Mouse (Mus musculus): ENCODE results near the gene Tanc1. TPM values are rescaled to one million over a fixed set of nuclear protein-coding genes. Genes with fewer than 3 reads are reported as not detected.

Gene Tanc1
- polyA plus RNA-seq, 1 experiment from 2014 or later, result 2.4 TPM

DNA sequence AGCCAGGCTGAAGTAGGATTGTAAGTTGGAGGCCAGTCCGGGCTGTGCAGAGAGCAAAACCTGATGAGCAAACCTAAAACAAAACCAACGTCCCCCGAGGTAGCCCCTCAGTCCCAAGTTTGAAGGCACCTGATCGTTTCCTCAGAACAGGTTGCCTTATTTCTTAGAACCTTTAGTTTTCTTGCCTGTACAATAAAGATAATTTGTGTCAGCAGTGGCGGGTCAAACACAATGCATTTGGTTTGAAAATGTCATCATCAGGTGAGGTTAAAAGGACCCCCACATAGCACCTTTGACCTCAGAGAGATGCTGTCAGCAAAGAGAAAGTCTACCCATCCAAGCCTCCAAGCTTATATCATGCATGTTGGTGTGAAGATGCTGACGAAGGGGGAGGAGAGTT, 98.9 kb downstream of the Tanc1 start:
- 60% methylated on average over 6 of the region's 6 CpGs for WGBS (ENCODE audit: insufficient replicate concordance)
- Histone ChIP-seq H3K4me3 (replicated peaks) (no peak overlapping the region), H3K9me3 (replicated peaks) (no peaks in the 10 kb centered on the region), H3K4me2 (no peak overlapping the region), H3K9ac (no peak overlapping the region), H3K27ac (replicated peaks) (no peak overlapping the region), H3K36me3 (replicated peaks) (no peaks in the 10 kb centered on the region), H3K27me3 (no peaks in the 10 kb centered on the region), H3K4me1 (replicated peaks) (no peaks in the 10 kb centered on the region)
- ATAC-seq (ENCODE audit: insufficient read depth), result no peak

- no peaks in the 10 kb centered on the region for H3K4me1 ChIP-seq (replicated peaks)
- no peak overlapping the region for H3K4me3 ChIP-seq (replicated peaks)
- H3K27ac ChIP-seq (replicated peaks), result no peak overlapping the region
- no peaks in the 10 kb centered on the region for H3K36me3 ChIP-seq (replicated peaks)
- no peaks in the 10 kb centered on the region for H3K27me3 ChIP-seq
- H3K4me2 ChIP-seq, result no peak overlapping the region
- 70% methylated on average over 8 of the region's 8 CpGs for WGBS (ENCODE audit: insufficient replicate concordance)
- no peak overlapping the region for H3K9ac ChIP-seq
- H3K9me3 ChIP-seq (replicated peaks), result no peaks in the 10 kb centered on the region
- ATAC-seq (ENCODE audit: insufficient read depth), result no peak
Measured at GRCm38 (mm10) chr2:59711992-59712391, 100.2 kb downstream of the Tanc1 start.

- 72% methylated on average over 9 of the region's 9 CpGs for WGBS (ENCODE audit: insufficient replicate concordance)
- no peak overlapping the region for H3K9ac ChIP-seq
- ATAC-seq (ENCODE audit: insufficient read depth), result no peak
Measured at GRCm38 (mm10) chr2:59712484-59712883, 100.6 kb downstream of the Tanc1 start.

DNA sequence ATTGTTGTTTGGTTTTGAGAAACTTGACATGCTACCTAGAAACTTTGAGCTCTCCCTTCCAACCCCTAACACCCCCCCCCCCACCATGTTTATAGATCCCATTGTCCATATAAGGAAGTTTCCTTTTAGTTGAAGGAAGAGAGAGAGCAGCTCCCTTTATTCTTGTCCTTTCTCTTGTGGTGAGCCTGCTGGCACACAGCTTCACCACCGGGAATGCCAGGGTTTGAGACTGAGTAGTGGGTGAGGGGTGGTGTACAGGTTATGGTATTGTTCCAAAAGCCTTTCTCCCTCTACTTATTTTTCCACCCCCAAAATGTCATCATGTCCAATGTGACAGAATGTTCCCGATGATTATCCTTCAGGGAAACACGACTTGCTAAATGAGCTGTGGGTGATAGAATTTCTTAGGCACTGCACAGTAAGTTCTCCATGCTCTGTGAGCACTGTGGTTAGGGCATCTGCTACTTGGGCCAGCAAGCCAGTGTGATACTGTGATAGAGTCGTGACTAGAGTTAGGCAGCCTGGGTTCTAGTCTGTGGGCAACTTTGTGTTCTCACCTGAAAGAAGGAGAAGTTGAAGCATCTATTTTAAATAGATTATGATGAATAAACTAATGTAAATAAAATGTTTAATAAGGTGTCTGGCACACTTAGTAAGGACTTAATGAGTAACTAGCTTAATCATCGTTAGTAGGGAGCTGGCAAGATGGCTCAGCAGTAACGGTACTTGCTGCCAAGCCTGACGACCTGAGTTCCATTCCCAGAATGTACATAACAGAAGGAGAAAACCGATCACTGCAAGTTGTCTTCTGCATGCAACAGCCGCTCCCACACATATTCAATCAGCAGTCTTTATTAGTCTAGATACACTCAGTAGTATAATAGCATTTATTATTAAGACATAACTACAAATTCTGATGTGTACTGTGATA, 102.0 kb downstream of the Tanc1 start:
- H3K27me3 ChIP-seq, result no peaks in the 10 kb centered on the region
- no peak overlapping the region for H3K4me3 ChIP-seq (replicated peaks)
- H3K27ac ChIP-seq (replicated peaks), result no peak overlapping the region
- H3K9ac ChIP-seq, result no peak overlapping the region
- 57% methylated on average over 9 of the region's 9 CpGs for WGBS (ENCODE audit: insufficient replicate concordance)
- no peak for ATAC-seq (ENCODE audit: insufficient read depth)
- peaks cover 12% of the 10 kb centered on the region; the same call in 1 of the 2 replicates for H3K4me1 ChIP-seq (replicated peaks)
- no peak overlapping the region for H3K4me2 ChIP-seq
- no peaks in the 10 kb centered on the region for H3K9me3 ChIP-seq (replicated peaks)
- H3K36me3 ChIP-seq (replicated peaks), result no peaks in the 10 kb centered on the region

More at GRCm38 (mm10) chr2:59712484-59712883, 100.6 kb downstream of the Tanc1 start:
- Histone ChIP-seq H3K9me3 (replicated peaks) (no peaks in the 10 kb centered on the region), H3K36me3 (replicated peaks) (no peaks in the 10 kb centered on the region), H3K4me2 (no peak overlapping the region), H3K4me1 (replicated peaks) (no peaks in the 10 kb centered on the region), H3K27ac (replicated peaks) (no peak overlapping the region), H3K4me3 (replicated peaks) (no peak overlapping the region), H3K27me3 (no peaks in the 10 kb centered on the region)

DNA sequence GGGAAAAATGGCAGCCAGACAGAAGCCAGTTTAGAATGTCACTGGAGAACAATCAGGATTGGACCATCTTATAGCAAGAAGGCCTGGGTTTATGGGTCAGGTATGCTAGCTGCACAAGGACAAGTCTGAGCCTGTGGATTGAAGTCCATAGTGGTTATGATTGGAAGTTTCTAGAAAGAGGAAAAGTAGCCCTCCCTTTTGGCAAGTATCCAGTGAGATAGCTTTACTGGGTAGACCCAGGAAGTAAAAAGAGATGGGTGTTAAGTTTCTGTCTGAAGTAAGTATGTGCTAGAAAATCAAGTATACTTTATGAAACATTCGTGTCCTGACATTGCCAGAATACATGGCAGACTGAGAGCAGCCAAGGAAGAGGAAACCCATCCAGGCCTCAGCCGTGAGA, 103.2 kb downstream of the Tanc1 start:
- 70% methylated on average over 2 of the region's 2 CpGs for WGBS (ENCODE audit: insufficient replicate concordance)

GRCm38 (mm10) chr2:59716461-59716860, 104.6 kb downstream of the Tanc1 start:
- WGBS (ENCODE audit: insufficient replicate concordance), result 43% methylated on average over 3 of the region's 3 CpGs
- Histone ChIP-seq H3K9ac (no peak overlapping the region), H3K36me3 (replicated peaks) (no peaks in the 10 kb centered on the region), H3K9me3 (replicated peaks) (no peaks in the 10 kb centered on the region), H3K4me2 (no peak overlapping the region), H3K4me1 (replicated peaks) (peaks cover 15% of the 10 kb centered on the region; the same call in 1 of the 2 replicates), H3K4me3 (replicated peaks) (no peak overlapping the region), H3K27ac (replicated peaks) (no peak overlapping the region), H3K27me3 (no peaks in the 10 kb centered on the region)
- no peak for ATAC-seq (ENCODE audit: insufficient read depth)

More for the DNA sequence above, 103.2 kb downstream of the Tanc1 start:
- Histone ChIP-seq H3K36me3 (replicated peaks) (no peaks in the 10 kb centered on the region), H3K4me1 (replicated peaks) (peaks cover 12% of the 10 kb centered on the region; the same call in 1 of the 2 replicates), H3K9ac (no peak overlapping the region), H3K4me2 (no peak overlapping the region), H3K27ac (replicated peaks) (no peak overlapping the region), H3K4me3 (replicated peaks) (no peak overlapping the region), H3K9me3 (replicated peaks) (no peaks in the 10 kb centered on the region), H3K27me3 (no peaks in the 10 kb centered on the region)
- no peak for ATAC-seq (ENCODE audit: insufficient read depth)

- Histone ChIP-seq H3K9ac (no peak overlapping the region), H3K27ac (replicated peaks) (no peak overlapping the region), H3K36me3 (replicated peaks) (no peaks in the 10 kb centered on the region), H3K4me3 (replicated peaks) (no peak overlapping the region), H3K9me3 (replicated peaks) (no peaks in the 10 kb centered on the region), H3K27me3 (no peaks in the 10 kb centered on the region), H3K4me1 (replicated peaks) (peaks cover 15% of the 10 kb centered on the region; the same call in 1 of the 2 replicates), H3K4me2 (no peak overlapping the region)
- WGBS (ENCODE audit: insufficient replicate concordance), result 73% methylated on average over 3 of the region's 3 CpGs
- no peak for ATAC-seq (ENCODE audit: insufficient read depth)
Measured at GRCm38 (mm10) chr2:59717746-59718294, 106.0 kb downstream of the Tanc1 start.

DNA sequence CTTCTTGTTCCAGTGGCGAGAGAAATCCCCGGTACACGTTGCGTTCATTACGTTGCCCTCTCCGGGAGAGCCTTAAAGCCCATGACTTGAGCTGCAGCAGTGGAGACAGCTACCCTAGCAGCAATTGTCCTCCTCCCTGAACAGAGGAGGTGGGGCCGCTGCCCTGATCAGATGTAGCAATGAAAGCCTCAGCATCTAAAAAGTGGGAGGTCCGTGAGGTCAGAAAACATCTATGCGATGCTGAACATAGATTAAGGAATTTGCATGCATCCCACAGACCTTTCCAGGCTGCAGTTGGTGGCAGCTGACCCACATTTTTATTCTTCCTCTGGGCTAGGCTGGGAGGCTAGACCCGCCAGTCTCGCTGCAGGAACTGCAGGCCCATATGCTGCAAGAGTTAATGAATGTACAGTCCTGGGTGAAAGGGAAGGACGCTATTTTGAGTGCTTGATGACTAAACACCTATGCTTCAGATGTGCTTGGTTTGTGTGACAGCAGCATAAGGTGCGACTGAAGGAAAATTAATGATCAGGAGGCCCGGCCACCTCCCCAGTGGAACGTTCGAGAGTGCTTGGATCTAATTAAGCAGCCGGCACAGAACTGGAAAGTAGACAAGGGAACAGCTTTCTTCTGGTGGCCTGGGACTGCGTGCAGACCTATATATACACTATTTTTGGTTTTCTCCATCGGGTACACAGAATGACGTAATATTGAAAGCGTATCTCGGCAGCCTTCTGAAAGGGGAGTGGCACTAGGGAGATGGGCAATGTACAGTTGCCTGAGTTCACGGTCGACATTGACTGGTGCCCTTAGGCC, 107.0 kb downstream of the Tanc1 start:
- Histone ChIP-seq H3K9ac (no peak overlapping the region), H3K4me3 (replicated peaks) (no peak overlapping the region), H3K4me1 (replicated peaks) (peaks cover 15% of the 10 kb centered on the region; the same call in 1 of the 2 replicates), H3K9me3 (replicated peaks) (no peaks in the 10 kb centered on the region), H3K36me3 (replicated peaks) (no peaks in the 10 kb centered on the region), H3K27ac (replicated peaks) (no peak overlapping the region), H3K27me3 (no peaks in the 10 kb centered on the region), H3K4me2 (no peak overlapping the region)
- 68% methylated on average over 24 of the region's 24 CpGs for WGBS (ENCODE audit: insufficient replicate concordance)
- ATAC-seq (ENCODE audit: insufficient read depth), result no peak

GRCm38 (mm10) chr2:59719831-59720230, 108.0 kb downstream of the Tanc1 start:
- no peaks in the 10 kb centered on the region for H3K9me3 ChIP-seq (replicated peaks)
- H3K4me2 ChIP-seq, result no peak overlapping the region
- no peak overlapping the region for H3K27ac ChIP-seq (replicated peaks)
- H3K4me3 ChIP-seq (replicated peaks), result no peak overlapping the region
- no peaks in the 10 kb centered on the region for H3K36me3 ChIP-seq (replicated peaks)
- no peak for ATAC-seq (ENCODE audit: insufficient read depth)
- H3K9ac ChIP-seq, result no peak overlapping the region
- no peaks in the 10 kb centered on the region for H3K27me3 ChIP-seq
- H3K4me1 ChIP-seq (replicated peaks), result peaks cover 15% of the 10 kb centered on the region; the same call in 1 of the 2 replicates
- 63% methylated on average over 4 of the region's 4 CpGs for WGBS (ENCODE audit: insufficient replicate concordance)

- no peaks in the 10 kb centered on the region for H3K9me3 ChIP-seq (replicated peaks)
- H3K4me3 ChIP-seq (replicated peaks), result no peak overlapping the region
- no peak overlapping the region for H3K27ac ChIP-seq (replicated peaks)
- peaks cover 15% of the 10 kb centered on the region; the same call in 1 of the 2 replicates for H3K4me1 ChIP-seq (replicated peaks)
- 33% methylated on average over 8 of the region's 8 CpGs for WGBS (ENCODE audit: insufficient replicate concordance)
- no peak overlapping the region for H3K4me2 ChIP-seq
- no peaks in the 10 kb centered on the region for H3K36me3 ChIP-seq (replicated peaks)
- no peak for ATAC-seq (ENCODE audit: insufficient read depth)
- no peak overlapping the region for H3K9ac ChIP-seq
- no peaks in the 10 kb centered on the region for H3K27me3 ChIP-seq
Measured at GRCm38 (mm10) chr2:59721119-59721518, 109.3 kb downstream of the Tanc1 start.

DNA sequence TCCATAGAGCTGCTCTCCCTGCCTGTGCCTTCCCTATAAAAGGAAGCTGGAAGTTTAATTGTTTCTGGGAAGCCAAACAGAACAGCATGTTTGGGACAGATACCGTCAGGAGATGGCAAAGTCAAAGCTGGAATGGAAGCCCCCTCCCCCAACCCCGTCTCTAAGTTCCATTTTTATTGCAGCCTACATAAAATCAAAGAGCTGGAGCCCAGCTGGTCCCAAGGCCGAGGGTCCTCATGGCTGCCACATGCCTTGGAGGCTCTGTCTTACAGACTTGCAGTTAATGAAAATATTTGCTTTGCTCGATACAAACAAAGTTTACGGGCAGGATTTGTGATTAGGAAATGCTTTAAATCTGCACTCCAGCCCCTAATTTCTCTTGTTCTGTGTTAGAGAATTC, 109.9 kb downstream of the Tanc1 start:
- H3K4me3 ChIP-seq (replicated peaks), result no peak overlapping the region
- H3K36me3 ChIP-seq (replicated peaks), result no peaks in the 10 kb centered on the region
- H3K4me2 ChIP-seq, result no peak overlapping the region
- 50% methylated on average over 5 of the region's 5 CpGs for WGBS (ENCODE audit: insufficient replicate concordance)
- H3K27me3 ChIP-seq, result no peaks in the 10 kb centered on the region
- H3K9me3 ChIP-seq (replicated peaks), result no peaks in the 10 kb centered on the region
- peaks cover 15% of the 10 kb centered on the region; the same call in 1 of the 2 replicates for H3K4me1 ChIP-seq (replicated peaks)
- H3K9ac ChIP-seq, result no peak overlapping the region
- no peak overlapping the region for H3K27ac ChIP-seq (replicated peaks)
- no peak for ATAC-seq (ENCODE audit: insufficient read depth)
